Mouse (Mus musculus) kidney, postnatal 10 days (tissue): Measurements from ENCODE around the gene Syde2.

Experiments
- DNase-seq: peaks from one replicate; pipeline ENCODE4 v3.0.0; 2021; ENCODE audit warnings: mixed read lengths

Gene Syde2

GRCm38 (mm10) chr3:146011544-146012218 is 24.0 kb downstream of the Syde2 start:
- no peak for DNase-seq

GRCm38 (mm10) chr3:146013490-146013889 is 25.8 kb downstream of the Syde2 start:
- no peak for DNase-seq

- DNase-seq: no peak
These were observed 26.7 kb downstream of the Syde2 start for GRCm38 (mm10) chr3:146014321-146014720.

GRCm38 (mm10) chr3:146016979-146017378 is 29.3 kb downstream of the Syde2 start:
- no peak for DNase-seq

- no peak for DNase-seq
These were observed 29.9 kb downstream of the Syde2 start for GRCm38 (mm10) chr3:146017521-146017920.

GRCm38 (mm10) chr3:146022232-146022631 is 34.6 kb downstream of the Syde2 start:
- no peak for DNase-seq

- DNase-seq: no peak
These were observed 37.1 kb downstream of the Syde2 start for GRCm38 (mm10) chr3:146024746-146025145.

- no peak for DNase-seq
These were observed 37.8 kb downstream of the Syde2 start for GRCm38 (mm10) chr3:146025499-146025898.

GRCm38 (mm10) chr3:146027116-146027515 is 39.4 kb downstream of the Syde2 start:
- no peak for DNase-seq

GRCm38 (mm10) chr3:146028406-146028805 is 40.7 kb downstream of the Syde2 start:
- no peak for DNase-seq

- no peak for DNase-seq
These were observed 41.6 kb downstream of the Syde2 start for GRCm38 (mm10) chr3:146029234-146029633.

GRCm38 (mm10) chr3:146030255-146030836 is 42.7 kb downstream of the Syde2 start:
- DNase-seq: no peak

- no peak for DNase-seq
These were observed 45.3 kb downstream of the Syde2 start for GRCm38 (mm10) chr3:146032976-146033375.

- DNase-seq: peak; percentile 56
These were observed 50.2 kb downstream of the Syde2 start for GRCm38 (mm10) chr3:146037906-146038305.

GRCm38 (mm10) chr3:146039132-146039903 is 51.6 kb downstream of the Syde2 start:
- DNase-seq: no peak

GRCm38 (mm10) chr3:146041382-146041781 is 53.7 kb downstream of the Syde2 start:
- DNase-seq: no peak

- DNase-seq: peak; percentile 63
These were observed 57.3 kb downstream of the Syde2 start for GRCm38 (mm10) chr3:146044977-146045376.

- no peak for DNase-seq
These were observed 58.4 kb downstream of the Syde2 start for GRCm38 (mm10) chr3:146046076-146046475.

- peak; percentile 67 for DNase-seq
These were observed 60.1 kb downstream of the Syde2 start for GRCm38 (mm10) chr3:146047704-146048207.

GRCm38 (mm10) chr3:146049951-146050350 is 62.3 kb downstream of the Syde2 start:
- DNase-seq: no peak

GRCm38 (mm10) chr3:146051277-146052007 is 63.8 kb downstream of the Syde2 start:
- DNase-seq: peak; percentile 77

- no peak for DNase-seq
These were observed 65.6 kb downstream of the Syde2 start for GRCm38 (mm10) chr3:146053082-146053814.
